Mouse (Mus musculus): ENCODE data around the gene Pgm2. TPM values are rescaled to one million over a fixed set of nuclear protein-coding genes. Genes with fewer than 3 reads are reported as not detected.
A peak's percentile ranks its signal among the peaks of the same experiment; 100 is the strongest.

Gene Pgm2
- polyA plus RNA-seq, 1 experiment, result 42.0 TPM

DNA sequence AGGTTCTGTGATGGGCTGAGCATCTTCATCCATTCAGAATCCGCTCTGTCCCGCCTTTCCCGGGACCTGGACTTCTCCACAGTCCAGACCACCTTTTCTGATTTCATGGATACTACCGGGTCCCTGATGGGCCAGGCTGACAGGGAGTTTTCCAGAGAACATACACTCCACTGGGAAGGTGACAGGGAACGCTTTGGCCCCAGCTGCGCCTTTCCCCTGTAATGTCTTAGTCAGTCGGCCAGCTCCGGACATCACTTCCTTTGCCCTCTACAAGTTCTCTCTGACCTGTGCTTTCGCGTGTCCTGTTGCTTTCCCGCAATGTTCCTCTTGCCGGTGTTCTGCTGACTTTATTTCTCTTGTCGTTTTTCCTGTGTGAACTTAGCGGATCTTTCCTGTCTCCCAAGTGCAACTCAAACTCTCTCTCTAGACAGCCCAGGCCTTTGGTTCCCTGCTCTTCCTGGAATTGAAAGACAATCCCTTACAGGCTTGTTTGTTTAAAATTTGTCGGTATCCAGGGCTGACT is 660 bp downstream of the Pgm2 start:
- TF ChIP-seq POLR2A (IDR thresholded peaks at IDR 0.05; ENCODE audit: low read depth, low read length) (no peak), CTCF (IDR thresholded peaks at IDR 0.05; ENCODE audit: borderline replicate concordance, insufficient read depth, low read length) (no peak)
- Histone ChIP-seq H3K27ac (ENCODE audit: insufficient read depth, low read length) (peak overlapping the region; percentile 35), H3K4me3 (ENCODE audit: insufficient read depth, low read length) (peak overlapping the region; percentile 95), H3K4me1 (ENCODE audit: control insufficient read depth, insufficient read depth, low read length) (peaks cover 6% of the 10 kb centered on the region)

DNA sequence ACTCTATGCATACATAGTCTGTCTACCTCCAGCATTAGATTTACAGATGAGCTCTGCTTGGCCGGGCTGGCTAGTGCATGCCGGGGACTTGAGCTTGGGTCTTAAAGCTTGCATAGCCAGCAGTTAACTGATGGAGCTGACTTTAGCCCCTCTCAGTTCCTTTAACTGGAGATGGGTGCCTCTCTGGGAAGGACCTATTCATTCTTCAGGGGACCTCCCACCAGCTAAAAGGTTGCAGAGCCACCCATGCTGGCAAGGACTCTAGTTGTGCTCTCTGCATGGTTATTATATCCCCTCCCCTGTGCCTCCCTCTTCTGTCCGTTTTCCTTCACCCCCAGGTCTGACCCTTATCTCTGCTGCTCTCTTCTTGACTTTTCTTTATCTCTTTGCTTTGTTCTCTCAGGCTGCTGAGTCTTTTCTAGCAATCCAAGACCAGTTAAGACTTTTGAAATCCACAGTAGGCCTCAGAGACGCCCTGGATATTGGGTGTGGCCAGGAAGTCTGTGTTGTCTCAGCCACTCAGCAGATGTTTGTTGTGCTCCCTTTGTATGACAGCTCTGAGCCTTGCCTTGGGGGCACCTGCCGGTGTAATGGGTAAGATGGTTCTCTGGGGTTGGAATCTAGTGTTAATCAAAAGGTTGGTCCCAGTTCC is 2.7 kb downstream of the Pgm2 start:
- H3K27ac ChIP-seq (ENCODE audit: insufficient read depth, low read length), result no peak overlapping the region
- H3K4me1 ChIP-seq (ENCODE audit: control insufficient read depth, insufficient read depth, low read length), result peaks cover 6% of the 10 kb centered on the region
- TF ChIP-seq POLR2A (IDR thresholded peaks at IDR 0.05; ENCODE audit: low read depth, low read length) (no peak), CTCF (IDR thresholded peaks at IDR 0.05; ENCODE audit: borderline replicate concordance, insufficient read depth, low read length) (no peak)
- H3K4me3 ChIP-seq (ENCODE audit: insufficient read depth, low read length), result no peak overlapping the region

DNA sequence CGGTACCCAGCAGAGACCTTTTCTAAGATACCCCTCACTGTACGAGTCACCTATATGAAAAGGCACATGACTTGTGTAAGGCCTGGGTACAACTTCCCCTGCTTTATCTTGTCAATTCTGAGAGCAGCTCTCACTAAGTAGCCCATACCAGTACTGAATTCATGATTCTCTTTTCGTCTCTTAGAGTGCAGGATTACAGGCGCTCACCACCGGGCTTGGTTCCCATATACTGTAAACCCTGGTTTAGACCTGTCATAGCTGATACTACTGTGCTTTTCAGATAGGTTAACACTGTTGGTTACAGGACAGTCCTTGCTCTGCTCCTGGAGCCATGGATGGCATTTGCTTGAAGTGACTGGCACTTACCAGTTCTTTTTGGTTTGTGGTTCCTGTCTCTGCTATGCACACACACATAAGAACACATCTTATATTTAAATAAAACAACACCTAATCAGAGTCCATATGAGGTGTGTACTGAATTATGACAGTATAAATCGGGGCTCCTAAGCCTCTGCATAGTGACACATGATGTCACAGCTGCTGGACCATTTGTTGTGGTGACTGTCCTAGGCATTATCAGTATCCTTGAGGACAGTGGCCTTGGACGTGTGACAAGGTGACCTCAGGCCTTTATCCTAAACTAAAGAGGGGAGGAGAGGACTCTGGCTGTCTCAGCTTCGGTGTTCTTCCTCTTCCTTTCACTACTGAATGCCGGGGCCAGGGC is 9.4 kb downstream of the Pgm2 start:
- TF ChIP-seq POLR2A (IDR thresholded peaks at IDR 0.05; ENCODE audit: low read depth, low read length), result no peak
- no peak for TF ChIP-seq CTCF (IDR thresholded peaks at IDR 0.05; ENCODE audit: borderline replicate concordance, insufficient read depth, low read length)
- Histone ChIP-seq H3K4me3 (ENCODE audit: insufficient read depth, low read length) (no peak overlapping the region), H3K27ac (ENCODE audit: insufficient read depth, low read length) (no peak overlapping the region), H3K4me1 (ENCODE audit: control insufficient read depth, insufficient read depth, low read length) (no peaks in the 10 kb centered on the region)

DNA sequence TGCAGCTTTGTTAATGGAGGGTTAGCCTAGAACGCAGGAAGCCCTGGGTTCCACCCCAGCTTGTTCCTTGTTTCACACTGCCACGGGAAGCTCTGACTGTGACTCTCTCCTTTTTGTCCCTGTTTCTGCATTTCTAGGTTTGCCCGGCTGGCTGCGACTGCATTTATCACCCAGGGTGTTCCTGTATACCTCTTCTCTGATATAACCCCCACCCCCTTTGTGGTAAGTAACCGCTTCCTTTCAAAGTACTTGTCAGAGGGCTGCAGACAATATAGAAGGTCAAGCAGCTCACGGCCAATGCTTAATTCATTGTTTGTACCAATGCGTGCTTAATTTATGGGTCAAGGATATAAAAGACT is 9.9 kb downstream of the Pgm2 start:
- TF ChIP-seq CTCF (IDR thresholded peaks at IDR 0.05; ENCODE audit: borderline replicate concordance, insufficient read depth, low read length) (no peak), POLR2A (IDR thresholded peaks at IDR 0.05; ENCODE audit: low read depth, low read length) (no peak)
- Histone ChIP-seq H3K4me1 (ENCODE audit: control insufficient read depth, insufficient read depth, low read length) (no peaks in the 10 kb centered on the region), H3K4me3 (ENCODE audit: insufficient read depth, low read length) (no peak overlapping the region), H3K27ac (ENCODE audit: insufficient read depth, low read length) (no peak overlapping the region)

DNA sequence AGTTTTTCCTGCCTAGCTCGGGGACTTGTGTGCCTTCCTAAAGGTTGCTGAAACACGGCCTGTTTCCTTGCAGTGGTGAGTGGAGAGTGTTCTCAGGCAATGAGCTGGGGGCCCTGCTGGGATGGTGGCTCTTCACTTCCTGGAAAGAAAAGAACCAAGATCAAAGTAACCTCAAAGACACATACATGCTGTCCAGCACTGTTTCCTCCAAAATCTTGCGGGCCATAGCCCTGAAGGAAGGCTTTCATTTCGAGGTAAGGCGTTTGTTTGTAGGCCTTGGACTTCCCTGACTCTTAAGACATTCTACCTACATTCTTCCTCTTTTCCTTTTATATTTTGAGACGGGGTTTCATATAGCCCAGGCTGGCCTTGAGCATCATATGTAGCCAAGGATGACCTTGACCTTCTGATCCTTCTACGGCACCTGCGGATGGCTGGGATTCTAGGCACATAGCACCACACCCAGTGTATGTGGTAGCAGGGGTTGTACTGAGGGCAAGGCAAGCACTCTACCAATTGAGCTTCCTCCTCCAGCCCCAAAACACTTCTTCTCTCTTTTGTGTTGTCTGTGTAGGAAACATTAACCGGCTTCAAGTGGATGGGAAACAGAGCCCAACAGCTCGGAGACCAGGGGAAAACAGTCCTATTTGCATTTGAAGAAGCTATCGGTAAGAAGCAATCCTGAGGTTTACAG is 15.0 kb downstream of the Pgm2 start:
- TF ChIP-seq POLR2A (IDR thresholded peaks at IDR 0.05; ENCODE audit: low read depth, low read length) (no peak), CTCF (IDR thresholded peaks at IDR 0.05; ENCODE audit: borderline replicate concordance, insufficient read depth, low read length) (no peak)
- no peak overlapping the region for H3K27ac ChIP-seq (ENCODE audit: insufficient read depth, low read length)
- peaks cover 4% of the 10 kb centered on the region for H3K4me1 ChIP-seq (ENCODE audit: control insufficient read depth, insufficient read depth, low read length)
- no peak overlapping the region for H3K4me3 ChIP-seq (ENCODE audit: insufficient read depth, low read length)

DNA sequence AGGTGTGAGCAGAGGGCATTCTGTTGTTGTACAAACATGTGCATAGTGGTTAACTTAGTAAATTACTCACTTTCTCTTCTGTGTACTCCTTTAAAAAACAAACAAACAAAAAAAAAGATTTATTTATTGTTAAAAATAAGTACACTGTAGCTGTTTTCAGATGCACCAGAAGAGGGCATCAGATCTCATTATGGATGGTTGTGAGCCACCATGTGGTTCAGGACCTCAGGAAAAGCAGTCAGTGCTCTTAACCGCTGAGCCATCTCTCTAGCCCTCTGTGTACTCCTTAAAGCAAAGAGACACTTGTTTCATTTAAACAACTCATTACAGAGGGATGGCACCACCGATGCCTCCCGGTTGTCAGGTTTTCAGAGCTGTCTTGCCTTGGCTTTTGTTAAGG is 16.5 kb downstream of the Pgm2 start:
- TF ChIP-seq CTCF (IDR thresholded peaks at IDR 0.05; ENCODE audit: borderline replicate concordance, insufficient read depth, low read length), result no peak
- no peak overlapping the region for H3K4me3 ChIP-seq (ENCODE audit: insufficient read depth, low read length)
- peaks cover 7% of the 10 kb centered on the region for H3K4me1 ChIP-seq (ENCODE audit: control insufficient read depth, insufficient read depth, low read length)
- H3K27ac ChIP-seq (ENCODE audit: insufficient read depth, low read length), result no peak overlapping the region

DNA sequence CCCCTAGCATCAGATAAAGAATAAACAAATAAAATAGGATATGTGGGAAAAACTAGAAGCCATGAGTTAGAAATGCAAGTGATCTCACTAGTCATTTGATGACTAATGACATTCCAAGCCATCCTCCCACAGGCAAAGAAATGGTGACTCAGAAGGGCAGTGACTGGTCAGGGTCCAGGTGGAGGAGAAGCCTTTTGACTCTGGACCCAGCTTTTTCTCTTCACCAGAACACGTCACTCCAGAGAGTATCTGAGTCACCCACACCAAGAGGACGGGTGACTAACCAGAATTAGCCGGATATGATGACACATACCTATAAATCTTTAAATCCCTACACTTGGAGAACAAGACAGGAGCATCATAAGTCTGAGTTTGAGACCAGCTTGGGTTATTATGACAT is 19.6 kb downstream of the Pgm2 start:
- TF ChIP-seq CTCF (IDR thresholded peaks at IDR 0.05; ENCODE audit: borderline replicate concordance, insufficient read depth, low read length) (no peak), POLR2A (IDR thresholded peaks at IDR 0.05; ENCODE audit: low read depth, low read length) (no peak)
- H3K4me1 ChIP-seq (ENCODE audit: control insufficient read depth, insufficient read depth, low read length), result peaks cover 7% of the 10 kb centered on the region
- no peak overlapping the region for H3K4me3 ChIP-seq (ENCODE audit: insufficient read depth, low read length)
- peak overlapping the region; percentile 84 for H3K27ac ChIP-seq (ENCODE audit: insufficient read depth, low read length)

DNA sequence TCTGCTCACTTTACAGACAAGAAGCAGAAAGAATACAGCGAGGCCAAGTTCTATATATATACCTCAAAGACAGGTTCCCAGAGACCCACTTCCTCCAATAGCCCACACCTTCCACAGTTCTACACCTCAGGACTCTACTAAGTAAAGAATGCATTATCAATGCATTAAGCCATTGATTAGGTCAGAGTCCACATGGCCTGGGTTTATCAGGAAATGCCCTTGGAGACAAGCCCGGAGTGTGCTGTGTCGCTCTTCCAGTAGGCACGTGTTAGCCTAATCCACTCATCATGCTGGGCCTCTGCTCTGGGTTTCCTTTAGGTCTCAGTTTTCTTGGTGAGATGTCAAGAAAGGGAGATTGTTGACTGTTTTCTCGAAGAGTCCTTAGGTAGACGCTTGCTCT is 21.5 kb downstream of the Pgm2 start:
- Histone ChIP-seq H3K4me1 (ENCODE audit: control insufficient read depth, insufficient read depth, low read length) (peaks cover 7% of the 10 kb centered on the region), H3K27ac (ENCODE audit: insufficient read depth, low read length) (no peak overlapping the region), H3K4me3 (ENCODE audit: insufficient read depth, low read length) (no peak overlapping the region)
- TF ChIP-seq POLR2A (IDR thresholded peaks at IDR 0.05; ENCODE audit: low read depth, low read length) (no peak), CTCF (IDR thresholded peaks at IDR 0.05; ENCODE audit: borderline replicate concordance, insufficient read depth, low read length) (no peak)

DNA sequence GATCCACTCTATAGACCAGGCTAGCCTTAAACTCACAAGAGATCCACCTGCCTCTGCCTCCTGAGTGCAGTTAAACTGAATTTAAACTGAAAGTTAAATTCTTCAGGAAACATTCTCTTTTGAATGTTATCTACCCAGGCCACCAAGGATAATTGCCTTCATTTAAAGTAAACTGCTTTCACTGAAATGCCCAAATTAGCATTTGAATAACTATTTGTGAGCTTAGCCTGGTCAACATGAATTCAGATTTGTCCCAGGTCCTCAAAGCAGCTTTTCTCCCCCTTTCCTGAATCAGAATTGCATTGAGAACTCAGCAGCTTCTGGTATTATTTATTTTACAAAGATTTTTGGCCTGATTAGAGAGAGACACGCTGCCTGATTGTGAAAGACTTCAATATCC is 24.4 kb downstream of the Pgm2 start:
- TF ChIP-seq CTCF (IDR thresholded peaks at IDR 0.05; ENCODE audit: borderline replicate concordance, insufficient read depth, low read length) (no peak), POLR2A (IDR thresholded peaks at IDR 0.05; ENCODE audit: low read depth, low read length) (no peak)

DNA sequence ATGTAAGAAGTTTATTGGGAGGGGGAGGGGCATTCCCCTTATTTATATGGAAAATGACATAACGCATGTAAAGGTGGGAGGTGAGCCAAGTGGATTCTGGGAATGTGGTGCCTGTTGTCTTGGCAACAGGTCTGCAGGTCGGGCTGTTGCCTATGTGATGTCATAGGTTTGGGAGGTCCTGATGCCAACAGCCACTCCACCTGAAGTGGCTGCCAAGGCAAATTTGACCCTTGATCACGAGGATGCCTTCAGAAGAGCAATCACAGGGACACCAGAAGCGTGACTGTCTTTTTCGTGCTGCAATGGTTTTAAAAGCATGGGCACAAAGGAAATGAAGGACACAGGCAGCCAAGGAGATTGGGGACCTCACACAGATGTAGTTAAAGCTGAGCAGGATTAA is 33.0 kb downstream of the Pgm2 start:
- no peak for TF ChIP-seq POLR2A (IDR thresholded peaks at IDR 0.05; ENCODE audit: low read depth, low read length)
- no peak overlapping the region for H3K27ac ChIP-seq (ENCODE audit: insufficient read depth, low read length)
- no peaks in the 10 kb centered on the region for H3K4me1 ChIP-seq (ENCODE audit: control insufficient read depth, insufficient read depth, low read length)

More for the DNA sequence above, 24.4 kb downstream of the Pgm2 start:
- no peak overlapping the region for H3K27ac ChIP-seq (ENCODE audit: insufficient read depth, low read length)
- H3K4me1 ChIP-seq (ENCODE audit: control insufficient read depth, insufficient read depth, low read length), result peaks cover 5% of the 10 kb centered on the region
- H3K4me3 ChIP-seq (ENCODE audit: insufficient read depth, low read length), result no peak overlapping the region

More for the DNA sequence above, 33.0 kb downstream of the Pgm2 start:
- H3K4me3 ChIP-seq (ENCODE audit: insufficient read depth, low read length), result no peak overlapping the region

All from embryonic fibroblast, embryonic 13.5 days (primary cell).